Mouse (Mus musculus): ENCODE measurements around the gene Cltc.

The Cltc gene

GRCm38 (mm10) chr11:86647706-86648447, 109.5 kb downstream of the Cltc start:
- no peak for DNase-seq (ENCODE audit: low read depth, low spot score)

DNA sequence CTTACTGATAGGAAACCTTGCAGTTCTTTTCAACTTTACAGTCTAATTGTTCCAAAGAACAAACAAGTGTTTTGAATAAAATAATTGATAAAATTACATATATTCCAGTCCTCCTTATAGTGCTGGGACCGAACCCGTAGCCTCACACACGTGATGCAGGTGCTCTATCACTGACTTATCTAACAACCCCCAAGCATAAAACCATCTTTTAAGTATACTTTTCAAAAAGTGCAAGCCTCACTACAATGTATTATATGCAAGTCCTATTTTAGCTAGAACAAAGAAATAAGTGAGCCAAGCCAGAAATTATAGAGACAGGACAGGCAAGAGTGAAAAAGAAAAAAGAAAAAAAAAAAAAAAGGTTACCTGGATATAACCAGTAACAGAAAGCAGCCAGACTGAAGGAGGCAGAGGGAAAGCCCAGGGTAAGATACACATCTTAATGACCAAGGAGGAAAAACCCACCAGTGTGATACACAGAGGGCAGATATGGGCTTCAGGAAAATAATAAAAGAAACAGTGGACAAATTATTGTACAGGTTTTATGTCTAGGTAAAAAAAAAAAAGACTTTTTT, 110.4 kb downstream of the Cltc start:
- no peak for DNase-seq (ENCODE audit: low read depth, low spot score)

GRCm38 (mm10) chr11:86646136-86646834, 111.1 kb downstream of the Cltc start:
- no peak for DNase-seq (ENCODE audit: low read depth, low spot score)

- DNase-seq (ENCODE audit: low read depth, low spot score): no peak
Measured at GRCm38 (mm10) chr11:86644553-86644952, 112.8 kb downstream of the Cltc start.
